Mouse (Mus musculus) embryonic facial prominence, embryonic 10.5 days (tissue): Measurements from ENCODE around the gene Nrarp. TPM values are rescaled to one million over a fixed set of nuclear protein-coding genes. Genes with fewer than 3 reads are reported as not detected.
A peak's percentile ranks its signal among the peaks of the same experiment; 100 is the strongest.

ENCODE experiments used
- DNase-seq: peaks from one replicate; pipeline ENCODE4 v3.0.0-alpha.2; 2017; ENCODE audit warnings: low spot score
- H3K27ac ChIP-seq: fragments of 300-500 bp; sonication (generic); replicated peaks from 2 replicates; pipeline ENCODE4 v1.5.1; 2016; ENCODE audit warnings: mild to moderate bottlenecking
- H3K27me3 ChIP-seq: fragments of 300-500 bp; sonication (generic); replicated peaks from 2 replicates; pipeline ENCODE4 v1.6.1; 2016; ENCODE audit warnings: low read depth, mild to moderate bottlenecking; ENCODE audit not compliant: poor library complexity, severe bottlenecking
- H3K36me3 ChIP-seq: fragments of 300-500 bp; sonication (generic); replicated peaks from 2 replicates; pipeline ENCODE4 v1.6.1; 2016; ENCODE audit warnings: mild to moderate bottlenecking, moderate library complexity
- H3K4me1 ChIP-seq: fragments of 300-500 bp; sonication (generic); 2 replicates; pipeline ENCODE4 v1.6.1; 2016
- H3K4me3 ChIP-seq: fragments of 300-500 bp; sonication (generic); 2 replicates; pipeline ENCODE4 v1.5.1; 2016; ENCODE audit warnings: mild to moderate bottlenecking, moderate library complexity
- H3K9me3 ChIP-seq: fragments of 300-500 bp; sonication (generic); 2 replicates; pipeline ENCODE4 v1.6.1; 2016; ENCODE audit warnings: mild to moderate bottlenecking
- WGBS: fragments of 180-500 bp; shearing (Covaris S2); methylation state at CpG from one replicate; pipeline ENCODE4 v1.1.7; 2016; 5-methylcytosine and 5-hydroxymethylcytosine counted together
- polyA plus RNA-seq: library from polyadenylated mRNA; unstranded; fragments of >200 nt; fragmentation: Nextera tagmentation; extraction: Ambion mirVana; gene quantifications from 2 replicates; pipeline ENCODE4 v1.2.1, GENCODE M21; 2016

Gene Nrarp
- 19.8 and 26.6 TPM in 2 replicates for polyA plus RNA-seq

DNA sequence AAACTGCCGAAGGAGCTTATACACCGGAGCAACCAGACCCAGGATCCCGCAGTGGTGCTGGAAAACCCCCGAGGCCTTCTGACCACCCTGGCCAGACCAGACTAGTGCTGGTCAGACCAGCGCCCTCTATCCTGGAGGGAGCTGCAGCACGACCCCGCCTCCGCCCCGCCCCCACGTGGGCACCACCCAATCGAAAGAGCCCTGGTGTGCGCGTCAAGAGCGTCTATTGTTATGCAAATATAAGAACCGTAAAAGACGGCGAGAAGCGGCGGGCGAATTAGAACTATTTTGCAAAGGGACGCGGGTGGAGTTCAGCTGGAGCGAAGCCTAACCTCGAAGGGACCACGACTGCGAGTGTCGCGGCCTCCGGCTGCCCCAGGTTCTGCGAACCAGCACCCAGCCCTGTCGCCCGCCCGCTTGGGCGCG is at the start of gene Nrarp:
Gene Nrarp (plus strand): TSS at position 281 of the 426 bp plus-strand sequence.
- H3K27me3 ChIP-seq: peaks cover 97% of the 10 kb centered on the region
- peak; percentile 94 for DNase-seq
- peaks cover 87% of the 10 kb centered on the region for H3K4me1 ChIP-seq
- H3K4me3 ChIP-seq: peak within 1 kb of the TSS; percentile 66
- WGBS: under 1% methylated on average over 35 of the region's 35 CpGs
- no peaks in the 10 kb centered on the region for H3K9me3 ChIP-seq
- H3K36me3 ChIP-seq: peaks cover 8% of the 10 kb centered on the region
- H3K27ac ChIP-seq: peak within 1 kb of the TSS; percentile 88

- no peaks in the 10 kb centered on the region for H3K36me3 ChIP-seq
- DNase-seq: no peak
- H3K4me1 ChIP-seq: peaks cover 24% of the 10 kb centered on the region
- H3K4me3 ChIP-seq: no peak overlapping the region
- no peak overlapping the region for H3K27ac ChIP-seq
- no peaks in the 10 kb centered on the region for H3K9me3 ChIP-seq
- WGBS: 82% methylated on average over 9 of the region's 9 CpGs
- H3K27me3 ChIP-seq: no peaks in the 10 kb centered on the region
Measured at GRCm38 (mm10) chr2:25131601-25132000, 49.0 kb upstream of the Nrarp start.

GRCm38 (mm10) chr2:25137832-25138231 is 42.7 kb upstream of the Nrarp start:
- Histone ChIP-seq H3K4me3 (no peak overlapping the region), H3K36me3 (no peaks in the 10 kb centered on the region), H3K9me3 (no peaks in the 10 kb centered on the region), H3K4me1 (no peaks in the 10 kb centered on the region), H3K27me3 (no peaks in the 10 kb centered on the region), H3K27ac (no peak overlapping the region)
- WGBS: 80% methylated on average over 6 of the region's 6 CpGs
- no peak for DNase-seq

- no peak for DNase-seq
- 65% methylated on average over 4 of the region's 4 CpGs for WGBS
- Histone ChIP-seq H3K4me1 (no peaks in the 10 kb centered on the region), H3K27me3 (no peaks in the 10 kb centered on the region), H3K9me3 (no peaks in the 10 kb centered on the region), H3K27ac (no peak overlapping the region), H3K4me3 (no peak overlapping the region), H3K36me3 (no peaks in the 10 kb centered on the region)
Measured at GRCm38 (mm10) chr2:25141185-25141584, 39.4 kb upstream of the Nrarp start.

GRCm38 (mm10) chr2:25141921-25142320 is 38.6 kb upstream of the Nrarp start:
- DNase-seq: no peak
- no peak overlapping the region for H3K4me3 ChIP-seq
- no peaks in the 10 kb centered on the region for H3K9me3 ChIP-seq
- H3K27me3 ChIP-seq: no peaks in the 10 kb centered on the region
- H3K36me3 ChIP-seq: no peaks in the 10 kb centered on the region
- no peaks in the 10 kb centered on the region for H3K4me1 ChIP-seq
- no peak overlapping the region for H3K27ac ChIP-seq
- 79% methylated on average over 5 of the region's 5 CpGs for WGBS

- no peak overlapping the region for H3K4me3 ChIP-seq
- no peaks in the 10 kb centered on the region for H3K4me1 ChIP-seq
- H3K27ac ChIP-seq: no peak overlapping the region
- H3K9me3 ChIP-seq: no peaks in the 10 kb centered on the region
- WGBS: 82% methylated on average over 6 of the region's 6 CpGs
- H3K36me3 ChIP-seq: no peaks in the 10 kb centered on the region
- no peak for DNase-seq
- no peaks in the 10 kb centered on the region for H3K27me3 ChIP-seq
Measured at GRCm38 (mm10) chr2:25145346-25145745, 35.2 kb upstream of the Nrarp start.

- no peaks in the 10 kb centered on the region for H3K4me1 ChIP-seq
- no peak for DNase-seq
- no peak overlapping the region for H3K27ac ChIP-seq
- H3K4me3 ChIP-seq: no peak overlapping the region
- WGBS: 78% methylated on average over 5 of the region's 5 CpGs
- H3K27me3 ChIP-seq: no peaks in the 10 kb centered on the region
- no peaks in the 10 kb centered on the region for H3K9me3 ChIP-seq
- no peaks in the 10 kb centered on the region for H3K36me3 ChIP-seq
Measured at GRCm38 (mm10) chr2:25147398-25147797, 33.2 kb upstream of the Nrarp start.

DNA sequence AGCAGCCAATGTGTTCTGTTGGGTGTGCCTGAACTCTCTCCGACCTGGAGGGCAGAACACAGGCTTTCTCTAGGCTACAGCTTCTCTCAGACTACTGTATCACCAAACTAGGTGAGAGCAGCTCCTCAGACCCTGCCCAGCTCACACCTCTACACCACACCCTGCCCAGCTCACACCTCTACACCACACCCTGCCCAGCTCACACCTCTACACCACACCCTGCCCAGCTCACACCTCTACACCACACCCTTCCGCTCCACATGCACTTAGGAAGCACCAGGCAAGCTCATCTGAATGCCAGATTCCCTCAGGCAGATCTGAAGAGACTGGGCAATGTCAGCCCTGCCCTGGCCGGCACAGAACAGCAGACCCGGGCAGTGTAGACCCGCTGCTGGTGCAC is 32.7 kb upstream of the Nrarp start:
- 85% methylated on average over 5 of the region's 5 CpGs for WGBS

DNA sequence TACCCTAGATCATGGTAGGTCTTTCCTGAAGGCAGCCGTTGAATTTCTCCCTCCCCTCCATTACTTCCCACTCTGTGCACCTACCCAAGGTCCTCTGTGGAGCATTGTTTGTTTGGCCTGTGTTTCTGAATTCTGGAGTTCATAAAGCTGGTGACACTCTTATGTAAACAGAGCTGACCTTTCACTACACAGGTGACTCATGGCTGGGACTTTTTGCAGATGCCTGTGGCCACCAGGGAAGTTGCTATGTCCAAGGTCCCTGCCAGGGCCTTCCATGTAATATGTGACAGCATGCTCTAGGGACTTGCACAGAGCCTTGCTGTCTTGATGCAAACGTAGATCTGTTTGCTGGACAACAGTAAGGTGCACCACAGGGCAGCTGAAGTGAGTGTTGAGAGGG is 30.9 kb upstream of the Nrarp start:
- Histone ChIP-seq H3K4me3 (no peak overlapping the region), H3K4me1 (no peaks in the 10 kb centered on the region), H3K27ac (no peak overlapping the region), H3K27me3 (no peaks in the 10 kb centered on the region), H3K36me3 (no peaks in the 10 kb centered on the region), H3K9me3 (no peaks in the 10 kb centered on the region)
- DNase-seq: no peak
- 69% methylated on average over 2 of the region's 2 CpGs for WGBS

More for the DNA sequence above, 32.7 kb upstream of the Nrarp start:
- Histone ChIP-seq H3K27me3 (no peaks in the 10 kb centered on the region), H3K27ac (no peak overlapping the region), H3K4me3 (no peak overlapping the region), H3K9me3 (no peaks in the 10 kb centered on the region), H3K4me1 (no peaks in the 10 kb centered on the region), H3K36me3 (no peaks in the 10 kb centered on the region)
- no peak for DNase-seq

DNA sequence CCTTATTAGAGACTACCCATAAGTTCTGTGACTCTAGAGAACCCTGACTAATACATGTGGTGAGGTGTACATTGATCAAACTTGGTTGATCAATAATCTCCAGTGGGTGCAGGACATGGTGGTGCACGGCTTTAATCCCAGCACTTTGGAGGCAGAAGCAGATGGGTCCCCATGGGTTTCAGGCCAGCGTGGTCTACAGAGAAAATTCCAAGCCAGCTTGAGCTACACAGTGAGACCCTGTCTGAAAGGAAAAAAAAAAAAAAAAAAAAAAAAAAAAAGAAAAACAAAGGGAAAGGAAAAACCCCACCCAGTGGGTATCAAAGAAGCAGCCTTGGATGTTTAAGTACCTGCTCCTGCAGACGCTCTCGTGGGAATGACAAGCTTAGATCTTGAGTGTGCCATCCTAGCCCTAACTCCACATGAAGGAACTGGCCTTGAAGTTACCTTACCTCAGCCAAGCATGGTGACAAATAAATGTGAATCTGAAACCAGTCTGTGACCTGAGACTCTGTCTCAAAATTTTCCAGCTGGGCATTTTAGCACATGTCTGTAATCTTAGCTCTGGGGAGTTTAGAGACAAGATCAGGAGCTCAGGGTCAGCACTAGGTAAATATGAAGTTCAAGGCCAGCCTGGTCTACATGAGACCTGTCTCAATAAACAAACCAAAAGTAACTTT is 29.1 kb upstream of the Nrarp start:
- Histone ChIP-seq H3K4me1 (no peaks in the 10 kb centered on the region), H3K4me3 (no peak overlapping the region), H3K9me3 (no peaks in the 10 kb centered on the region), H3K36me3 (no peaks in the 10 kb centered on the region), H3K27me3 (no peaks in the 10 kb centered on the region), H3K27ac (no peak overlapping the region)
- no peak for DNase-seq
- 75% methylated on average over 4 of the region's 4 CpGs for WGBS

- no peaks in the 10 kb centered on the region for H3K36me3 ChIP-seq
- WGBS: 84% methylated on average over 3 of the region's 3 CpGs
Measured at GRCm38 (mm10) chr2:25156177-25156576, 24.4 kb upstream of the Nrarp start.

DNA sequence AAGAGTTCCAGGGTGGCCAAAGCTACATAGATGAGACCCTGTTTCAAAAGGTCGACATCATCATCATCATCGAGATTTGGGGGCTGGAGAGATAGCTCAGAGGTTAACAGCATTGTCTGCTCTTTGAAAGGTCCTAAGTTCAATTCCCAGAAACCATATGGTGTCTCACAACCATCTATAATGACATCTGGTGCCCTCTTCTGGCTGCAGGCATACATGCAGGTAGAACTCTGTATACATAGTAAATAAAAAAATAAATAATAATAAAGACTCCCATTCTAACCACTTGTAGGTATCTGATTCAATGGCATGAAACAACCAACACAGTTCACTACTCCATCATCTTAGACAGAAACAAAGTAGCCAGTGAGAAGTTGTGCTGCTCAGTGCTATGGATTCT is 23.6 kb upstream of the Nrarp start:
- 41% methylated on average over 2 of the region's 2 CpGs for WGBS
- no peaks in the 10 kb centered on the region for H3K9me3 ChIP-seq
- H3K27ac ChIP-seq: no peak overlapping the region
- no peaks in the 10 kb centered on the region for H3K4me1 ChIP-seq
- H3K4me3 ChIP-seq: no peak overlapping the region
- H3K36me3 ChIP-seq: no peaks in the 10 kb centered on the region
- H3K27me3 ChIP-seq: no peaks in the 10 kb centered on the region
- no peak for DNase-seq

More at GRCm38 (mm10) chr2:25156177-25156576, 24.4 kb upstream of the Nrarp start:
- H3K27ac ChIP-seq: no peak overlapping the region
- H3K9me3 ChIP-seq: no peaks in the 10 kb centered on the region
- no peak overlapping the region for H3K4me3 ChIP-seq
- H3K27me3 ChIP-seq: no peaks in the 10 kb centered on the region
- H3K4me1 ChIP-seq: no peaks in the 10 kb centered on the region
- no peak for DNase-seq

DNA sequence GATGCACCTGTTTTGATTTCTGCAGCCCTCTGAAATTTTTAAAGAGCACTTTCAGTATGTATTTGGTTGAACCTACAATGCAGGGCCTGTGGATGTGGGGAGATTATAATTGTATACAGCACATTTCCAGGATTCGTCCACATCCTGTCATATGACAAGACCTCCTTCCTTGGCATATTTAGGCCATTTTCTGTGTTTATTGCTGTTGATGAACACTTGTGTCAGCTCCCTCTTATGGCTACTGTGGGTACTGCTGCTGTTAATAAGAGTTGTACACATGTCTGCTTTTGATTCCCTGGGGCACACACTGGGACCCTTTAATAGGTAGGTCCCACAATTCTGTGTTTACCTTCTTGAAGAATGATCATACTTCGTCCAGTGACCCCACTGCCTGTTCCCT is 22.9 kb upstream of the Nrarp start:
- no peaks in the 10 kb centered on the region for H3K36me3 ChIP-seq
- 54% methylated on average over 2 of the region's 2 CpGs for WGBS
- 0 out of 2 replicates have a peak, but pooled peaks cover 2% of the 10 kb centered on the region for H3K4me1 ChIP-seq
- DNase-seq: no peak
- H3K27ac ChIP-seq: no peak overlapping the region
- 0 out of 2 replicates have a peak, but pooled peaks cover 5% of the 10 kb centered on the region for H3K27me3 ChIP-seq
- H3K4me3 ChIP-seq: no peak overlapping the region
- H3K9me3 ChIP-seq: no peaks in the 10 kb centered on the region
